Mouse (Mus musculus) brain, embryonic 14.5 days (tissue): Measurements from ENCODE around the gene Gadd45gip1.

Experiments used
- CTCF ChIP-seq: fragments of 200-500 bp; IDR thresholded peaks from 2 replicates; pipeline ENCODE4 v1.5.1; 2012; ENCODE audit warnings: inconsistent platforms, mild to moderate bottlenecking, moderate library complexity, borderline replicate concordance; ENCODE audit not compliant: insufficient read depth, insufficient read length; ENCODE audit errors: extremely low read depth
- POLR2A ChIP-seq: fragments of 200-500 bp; IDR thresholded peaks from 2 replicates; pipeline ENCODE4 v1.6.1; 2012; ENCODE audit warnings: mild to moderate bottlenecking, inconsistent platforms, borderline replicate concordance; ENCODE audit not compliant: poor library complexity, insufficient read depth, insufficient read length, severe bottlenecking; ENCODE audit errors: extremely low read depth

- TF ChIP-seq POLR2A (no peak), CTCF (peak; percentile 80; the same call in 1 of the 2 replicates)
These were observed 18.3 kb upstream of the Gadd45gip1 start for GRCm38 (mm10) chr8:84813059-84813458.
